Mouse (Mus musculus): ENCODE measurements around the gene Chp2.

Chp2 gene

GRCm38 (mm10) chr7:122219315-122219801 is at the start of gene Chp2:
Gene Chp2, plus strand, starts transcription at chr7:122219496.
- in situ Hi-C loops (cut with MboI, MseI): no loop called here

GRCm38 (mm10) chr7:122170705-122171104 is 48.6 kb upstream of the Chp2 start:
- in situ Hi-C loops (cut with MboI, MseI): no loop called here

GRCm38 (mm10) chr7:122171613-122172012 is 47.7 kb upstream of the Chp2 start:
- in situ Hi-C loops (cut with MboI, MseI): no loop called here

GRCm38 (mm10) chr7:122180720-122181119 is 38.6 kb upstream of the Chp2 start:
- in situ Hi-C loops (cut with MboI, MseI): no loop called here

GRCm38 (mm10) chr7:122184569-122184968 is 34.7 kb upstream of the Chp2 start:
- in situ Hi-C loops (cut with MboI, MseI): no loop called here

GRCm38 (mm10) chr7:122186043-122186442 is 33.3 kb upstream of the Chp2 start, which contains the start of gene Ern2:
Gene Ern2, minus strand, starts transcription at chr7:122186207.
- in situ Hi-C loops (cut with MboI, MseI): no loop called here

GRCm38 (mm10) chr7:122189484-122189883 is 29.8 kb upstream of the Chp2 start:
- in situ Hi-C loops (cut with MboI, MseI): no loop called here

- in situ Hi-C loops (cut with MboI, MseI): no loop called here
These were observed 28.2 kb upstream of the Chp2 start for GRCm38 (mm10) chr7:122191097-122191496.

- in situ Hi-C loops (cut with MboI, MseI): no loop called here
These were observed 25.4 kb upstream of the Chp2 start for GRCm38 (mm10) chr7:122193919-122194318.

- in situ Hi-C loops (cut with MboI, MseI): no loop called here
These were observed 22.5 kb upstream of the Chp2 start for GRCm38 (mm10) chr7:122196771-122197170.

- in situ Hi-C loops (cut with MboI, MseI): no loop called here
These were observed 22.0 kb upstream of the Chp2 start for GRCm38 (mm10) chr7:122197306-122197705.

GRCm38 (mm10) chr7:122199296-122199695 is 20.0 kb upstream of the Chp2 start:
- in situ Hi-C loops (cut with MboI, MseI): no loop called here

GRCm38 (mm10) chr7:122203936-122204335 is 15.4 kb upstream of the Chp2 start:
- in situ Hi-C loops (cut with MboI, MseI): loop anchor here (5.0 kb wide), 1 partner anchor 38 kb away; no protein-coding TSS in a partner anchor

GRCm38 (mm10) chr7:122206121-122206520 is 13.2 kb upstream of the Chp2 start:
- in situ Hi-C loops (cut with MboI, MseI): no loop called here

GRCm38 (mm10) chr7:122208276-122209021 is 10.8 kb upstream of the Chp2 start:
- in situ Hi-C loops (cut with MboI, MseI): no loop called here

- in situ Hi-C loops (cut with MboI, MseI): no loop called here
These were observed 6.9 kb downstream of the Chp2 start for GRCm38 (mm10) chr7:122226020-122226742.

- in situ Hi-C loops (cut with MboI, MseI): no loop called here
These were observed 7.4 kb downstream of the Chp2 start for GRCm38 (mm10) chr7:122226744-122227143.

- in situ Hi-C loops (cut with MboI, MseI): no loop called here
These were observed 10.0 kb downstream of the Chp2 start for GRCm38 (mm10) chr7:122229306-122229705.

GRCm38 (mm10) chr7:122229916-122230315 is 10.6 kb downstream of the Chp2 start:
- in situ Hi-C loops (cut with MboI, MseI): no loop called here

GRCm38 (mm10) chr7:122230866-122231265 is 11.6 kb downstream of the Chp2 start:
- in situ Hi-C loops (cut with MboI, MseI): no loop called here

GRCm38 (mm10) chr7:122238939-122239338 is 19.6 kb downstream of the Chp2 start:
- in situ Hi-C loops (cut with MboI, MseI): no loop called here

- in situ Hi-C loops (cut with MboI, MseI): loop anchor here (5.0 kb wide), 1 partner anchor 38 kb away; no protein-coding TSS in a partner anchor
These were observed 21.3 kb downstream of the Chp2 start for GRCm38 (mm10) chr7:122240413-122241119.
